Mouse (Mus musculus) layer of hippocampus, postnatal 14 days (tissue): ENCODE measurements around the gene Gm20873. TPM values are rescaled to one million over a fixed set of nuclear protein-coding genes. Genes with fewer than 3 reads are reported as not detected.
"Not testable (repeated sequence)": the region's sequence is repeated elsewhere in the genome, so short reads cannot be mapped to it uniquely, and the experiment has no call there.

Source experiments
- DNase-seq, 2 experiments: peaks; one replicate each; pipeline ENCODE4 v3.0.0; 2021 to 2022; ENCODE audit warnings: low spot score in 2 of 2, mixed read lengths in 1 of 2
- long read RNA-seq, 2 experiments: library from polyadenylated mRNA; stranded (forward); transcript quantifications; one replicate each; pipeline ENCODE4 v2.0.0; 2021
- total RNA-seq, 2 experiments: library from RNA; stranded (reverse); gene quantifications; 2 replicates each; pipeline ENCODE4 v1.2.3; 2021

Gm20873 gene
- total RNA-seq, result not detected
- long read RNA-seq, experiment 1, result 0 reads
- long read RNA-seq, experiment 2, result 0 reads

DNA sequence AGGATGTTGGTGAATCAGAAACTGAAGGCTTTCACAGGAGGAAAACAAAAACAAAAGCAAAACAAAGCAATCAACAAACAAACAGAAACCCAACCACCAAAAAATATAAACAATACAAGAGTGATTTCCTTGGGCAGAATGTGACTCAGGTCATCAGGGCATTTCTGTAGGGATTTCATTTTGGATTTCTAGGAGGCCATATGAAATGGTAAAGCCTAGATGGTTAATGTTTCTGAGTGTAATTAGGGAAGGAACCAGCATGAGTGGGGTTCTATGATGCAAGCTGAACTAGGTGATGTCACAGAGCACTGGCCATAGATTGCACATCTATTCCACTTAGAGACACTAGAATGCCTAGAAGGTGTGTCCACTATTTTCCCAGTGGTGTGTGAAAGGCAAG, at the start of gene Gm20873:
Gene Gm20873, plus strand, starts transcription at position 301 of the 400 bp plus-strand sequence.
- not testable (repeated sequence) for DNase-seq

DNA sequence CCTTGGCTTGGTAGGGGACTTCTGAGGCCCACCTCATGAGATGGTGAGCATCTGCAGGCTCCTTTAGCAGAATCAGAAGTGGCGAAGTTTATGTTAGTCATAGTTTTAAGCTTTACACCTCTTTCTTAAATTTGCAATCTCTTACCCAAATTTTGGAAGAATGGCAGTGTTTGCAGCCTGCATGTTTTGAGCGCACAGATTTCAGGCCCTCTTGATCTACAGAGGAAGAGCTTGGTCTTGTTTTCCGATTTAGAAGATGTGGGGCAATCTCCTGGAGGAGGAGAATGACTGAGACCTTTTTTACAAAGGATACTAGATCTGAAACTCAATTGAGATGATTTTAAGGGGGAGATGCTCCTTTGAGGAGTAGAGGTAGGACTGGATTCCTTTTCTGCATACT, 29.0 kb upstream of the Gm20873 start, which contains the start of gene Gm21746:
Gene Gm21746, minus strand, starts transcription at position 101 of the 400 bp plus-strand sequence.
- DNase-seq, result not testable (repeated sequence)

Other genes with a start within 250 kb of the Gm20873 start
- not detected for gene Gm21746, start 29.1 kb upstream of the Gm20873 start, total RNA-seq